Mouse (Mus musculus): Measurements from ENCODE around the gene Anapc15.

DNA sequence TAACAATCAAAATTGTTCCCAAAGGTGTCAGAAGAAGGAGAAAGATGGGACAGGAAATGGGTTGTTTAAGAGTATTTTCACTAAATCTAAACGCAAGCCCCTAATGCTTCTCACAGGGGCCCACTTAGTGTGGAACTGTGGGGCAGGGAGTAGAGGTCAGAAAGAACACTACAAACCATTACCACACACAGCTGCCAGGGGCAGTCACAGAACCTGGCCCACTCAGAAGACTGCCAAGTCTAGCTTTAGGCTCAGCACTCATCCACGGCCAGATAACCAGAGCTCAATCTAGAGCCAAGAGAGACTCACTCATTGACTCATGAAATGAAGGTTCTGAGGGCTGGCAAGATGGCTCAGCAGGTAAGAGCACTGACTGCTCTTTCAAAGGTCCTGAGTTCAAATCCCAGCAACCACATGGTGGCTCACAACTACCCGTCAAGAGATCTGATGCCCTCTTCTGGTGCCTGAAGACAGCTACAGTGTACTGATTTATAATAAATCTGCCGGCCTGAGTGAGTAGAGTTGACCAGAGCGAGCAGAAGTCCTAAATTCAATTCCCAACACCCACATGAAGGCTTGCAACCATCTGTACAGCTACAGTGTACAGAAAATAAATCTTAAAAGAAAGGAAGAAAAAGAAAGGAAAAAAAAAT, 27.9 kb upstream of the Anapc15 start:
- TF ChIP-seq FLI1 (IDR thresholded peaks at IDR 0.05; ENCODE audit: low read length) (no peak), GATA1 (IDR thresholded peaks at IDR 0.05; ENCODE audit: borderline replicate concordance, low read length) (no peak)
